Comparison of ENCODE assay signal across 12 mouse cellular contexts in genomic region chr16:37676677-37677072, GRCm38 (mm10). TPM values are rescaled to one million over a fixed set of nuclear protein-coding genes. Genes with fewer than 3 reads are reported as not detected.
A peak's percentile ranks its signal among the peaks of the same experiment; 100 is the strongest.
DNase-seq lines count a peak whose midpoint lies in the region; ATAC-seq and TF ChIP-seq lines count a peak whose summit lies in the region.
"Had no signal": no experiment of that assay in that cellular context is flagged by ENCODE, and none has a peak within 500 bp of the region (broad histone marks: within the 10 kb centered on the region; RNA-seq: fewer than 3 reads in every experiment).

No protein-coding gene starts in this region.

- H3K9ac ChIP-seq in forebrain, embryonic 11.5 days (ENCODE audit: low read length), result no peak overlapping the region
- no peak overlapping the region for H3K9ac ChIP-seq in kidney, postnatal 0 days (ENCODE audit: low read depth, low read length)
- no peak overlapping the region for H3K9ac ChIP-seq in limb, embryonic 12.5 days (replicated peaks)
- H3K9ac ChIP-seq in neural tube, embryonic 14.5 days (replicated peaks; ENCODE audit: low read depth, low read length), result no peak overlapping the region

- 19% methylated on average over 4 of the region's 4 CpGs for WGBS in forebrain, embryonic 10.5 days
- WGBS in forebrain, embryonic 11.5 days, result 28% methylated on average over 4 of the region's 4 CpGs
- WGBS in kidney, postnatal 0 days, result 38% methylated on average over 4 of the region's 4 CpGs
- 46% methylated on average over 4 of the region's 4 CpGs for WGBS in limb, embryonic 12.5 days
- 26% methylated on average over 4 of the region's 4 CpGs for WGBS in neural tube, embryonic 14.5 days

- no peaks in the 10 kb centered on the region for H3K36me3 ChIP-seq in forebrain, embryonic 10.5 days (replicated peaks)
- H3K36me3 ChIP-seq in forebrain, embryonic 11.5 days (ENCODE audit: control insufficient read depth, insufficient read depth, low read length), result no peaks in the 10 kb centered on the region
- no peaks in the 10 kb centered on the region for H3K36me3 ChIP-seq in kidney, postnatal 0 days (ENCODE audit: insufficient read depth, low read length)
- no peaks in the 10 kb centered on the region for H3K36me3 ChIP-seq in limb, embryonic 12.5 days
- no peaks in the 10 kb centered on the region for H3K36me3 ChIP-seq in neural tube, embryonic 14.5 days (ENCODE audit: control insufficient read depth, insufficient read depth, low read length)
- H3K36me3 ChIP-seq: embryonic facial prominence, embryonic 12.5 days had no signal

- ATAC-seq in forebrain, embryonic 11.5 days (replicated peaks; ENCODE audit: low FRiP score), result no peak; the same call in 1 of the 2 replicates
- no peak for ATAC-seq in kidney, postnatal 0 days (replicated peaks; ENCODE audit: low FRiP score, low read depth)
- ATAC-seq in limb, embryonic 12.5 days (ENCODE audit: insufficient number of reproducible peaks, insufficient read depth, low FRiP score, low TSS enrichment, low read depth), result no peak
- 0 out of 2 replicates have a peak, but pooled peaks have one; percentile 22 for ATAC-seq in neural tube, embryonic 14.5 days (ENCODE audit: low read depth)
- ATAC-seq in activated CD4-positive, CD25-positive, alpha-beta regulatory T cell, adult 4 months, result no peak

- peak overlapping the region; percentile 21; the same call in 1 of the 2 replicates for H3K4me3 ChIP-seq in forebrain, embryonic 10.5 days
- H3K4me3 ChIP-seq in forebrain, embryonic 11.5 days (ENCODE audit: low read depth, low read length), result no peak overlapping the region
- H3K4me3 ChIP-seq in kidney, postnatal 0 days (replicated peaks; ENCODE audit: low read depth, low read length), result no peak overlapping the region
- H3K4me3 ChIP-seq in limb, embryonic 12.5 days (replicated peaks), result no peak overlapping the region
- H3K4me3 ChIP-seq in neural tube, embryonic 14.5 days (ENCODE audit: low read depth, low read length), result no peak overlapping the region
- H3K4me3 ChIP-seq: embryonic facial prominence, embryonic 12.5 days had no signal

- TF ChIP-seq CTCF in kidney, postnatal 0 days (IDR thresholded peaks at IDR 0.05; ENCODE audit: low read depth), result no peak

- no peaks in the 10 kb centered on the region for H3K27me3 ChIP-seq in forebrain, embryonic 10.5 days (ENCODE audit: poor library complexity, severe bottlenecking)
- no peaks in the 10 kb centered on the region for H3K27me3 ChIP-seq in forebrain, embryonic 11.5 days (ENCODE audit: control insufficient read depth, insufficient read depth, low read length)
- no peaks in the 10 kb centered on the region for H3K27me3 ChIP-seq in kidney, postnatal 0 days (ENCODE audit: insufficient read depth, low read length)
- H3K27me3 ChIP-seq in limb, embryonic 12.5 days, result no peaks in the 10 kb centered on the region
- H3K27me3 ChIP-seq in neural tube, embryonic 14.5 days (ENCODE audit: control insufficient read depth, insufficient read depth, low read length), result no peaks in the 10 kb centered on the region
- H3K27me3 ChIP-seq: embryonic facial prominence, embryonic 12.5 days had no signal

- no peak for DNase-seq in forebrain, embryonic 10.5 days (ENCODE audit: extremely low spot score, low spot score)
- DNase-seq in forebrain, embryonic 11.5 days (ENCODE audit: low spot score), result no peak
- no peak for DNase-seq in kidney, postnatal 0 days (ENCODE audit: low spot score)
- DNase-seq in kidney, adult 9 months, result no peak
- DNase-seq in gastrocnemius, postnatal 25 days, result no peak
- DNase-seq: heart, adult 18-20 months; liver; lung, postnatal 10 days had no signal

- peak overlapping the region; percentile 61 for H3K27ac ChIP-seq in forebrain, embryonic 10.5 days
- H3K27ac ChIP-seq in forebrain, embryonic 11.5 days (ENCODE audit: low read depth, low read length), result no peak overlapping the region
- no peak overlapping the region for H3K27ac ChIP-seq in kidney, postnatal 0 days
- no peak overlapping the region for H3K27ac ChIP-seq in limb, embryonic 12.5 days
- H3K27ac ChIP-seq in neural tube, embryonic 14.5 days (ENCODE audit: low read depth, low read length), result no peak overlapping the region
- H3K27ac ChIP-seq: embryonic facial prominence, embryonic 12.5 days had no signal

- no peak overlapping the region for H3K4me2 ChIP-seq in forebrain, embryonic 11.5 days (ENCODE audit: low read depth, low read length, severe bottlenecking)
- H3K4me2 ChIP-seq in kidney, postnatal 0 days (ENCODE audit: low read length), result peak overlapping the region; percentile 39; the same call in 1 of the 2 replicates
- 0 out of 2 replicates have a peak overlapping the region, but pooled peaks have one; percentile 33 for H3K4me2 ChIP-seq in limb, embryonic 12.5 days
- H3K4me2 ChIP-seq in neural tube, embryonic 14.5 days (ENCODE audit: low read depth, low read length), result peak overlapping the region; percentile 32; the same call in 1 of the 2 replicates

- H3K4me1 ChIP-seq in forebrain, embryonic 10.5 days, result peaks cover 24% of the 10 kb centered on the region
- H3K4me1 ChIP-seq in forebrain, embryonic 11.5 days (replicated peaks; ENCODE audit: control insufficient read depth, insufficient read depth, low read length), result peaks cover 4% of the 10 kb centered on the region; the same call in 1 of the 2 replicates
- 0 out of 2 replicates have a peak, but pooled peaks cover 9% of the 10 kb centered on the region for H3K4me1 ChIP-seq in kidney, postnatal 0 days (replicated peaks; ENCODE audit: insufficient read depth, low read length)
- peaks cover 9% of the 10 kb centered on the region for H3K4me1 ChIP-seq in limb, embryonic 12.5 days (replicated peaks)
- H3K4me1 ChIP-seq in neural tube, embryonic 14.5 days (ENCODE audit: control insufficient read depth, insufficient read depth, low read length), result peaks cover 9% of the 10 kb centered on the region; the same call in 1 of the 2 replicates
- H3K4me1 ChIP-seq: embryonic facial prominence, embryonic 12.5 days had no signal

- peaks cover 4% of the 10 kb centered on the region; the same call in 1 of the 2 replicates for H3K9me3 ChIP-seq in forebrain, embryonic 10.5 days
- H3K9me3 ChIP-seq in forebrain, embryonic 11.5 days (ENCODE audit: control insufficient read depth, low read length), result no peaks in the 10 kb centered on the region
- H3K9me3 ChIP-seq in kidney, postnatal 0 days (replicated peaks; ENCODE audit: low read length), result no peaks in the 10 kb centered on the region
- no peaks in the 10 kb centered on the region; the same call in 1 of the 2 replicates for H3K9me3 ChIP-seq in limb, embryonic 12.5 days
- no peaks in the 10 kb centered on the region for H3K9me3 ChIP-seq in neural tube, embryonic 14.5 days (ENCODE audit: control insufficient read depth, low read length)
- H3K9me3 ChIP-seq: embryonic facial prominence, embryonic 12.5 days had no signal

RNA-seq across cellular contexts. Expression of gene Ndufb4, which starts 22.4 kb away (rescaled TPM):
- polyA plus RNA-seq in forebrain, embryonic 10.5 days (2016; fragmentation: Nextera tagmentation; extraction: Ambion mirVana), result 44.8 and 47.6 TPM in 2 replicates
- polyA plus RNA-seq in forebrain, embryonic 11.5 days (2014; fragmentation: Nextera tagmentation; extraction: Ambion mirVana), result 50.5 and 63.0 TPM in 2 replicates
- 142 and 159 TPM in 2 replicates for polyA plus RNA-seq in kidney, postnatal 0 days (2015; fragmentation: Nextera tagmentation; extraction: Ambion mirVana)
- 67.4 and 74.0 TPM in 2 replicates for polyA plus RNA-seq in limb, embryonic 12.5 days (2016; fragmentation: Nextera tagmentation; extraction: Ambion mirVana)
- 69.3 and 73.0 TPM in 2 replicates for polyA plus RNA-seq in neural tube, embryonic 14.5 days (2014; fragmentation: Nextera tagmentation; extraction: Ambion mirVana)
- total RNA-seq in gastrocnemius, postnatal 25 days (2021), result 100 to 1,000 TPM; 165 to 174 TPM
- 10 to 100 TPM; 47.3 to 60.5 TPM for polyA plus RNA-seq in activated CD4-positive, CD25-positive, alpha-beta regulatory T cell, adult 4 months (2017; shearing (Covaris generic))
